Mouse (Mus musculus): ENCODE data around the gene Spata20. TPM values are rescaled to one million over a fixed set of nuclear protein-coding genes. Genes with fewer than 3 reads are reported as not detected.

The Spata20 gene
- total RNA-seq, 2 experiments from 2014 or later, result not detected

- intact Hi-C loops (cut with DNase I), result no loop called here
- DNase-seq, result no peak
- H3K27ac ChIP-seq, result no peak overlapping the region
- TF ChIP-seq CTCF (IDR thresholded peaks at IDR 0.05), result no peak
- no peak overlapping the region for H3K4me3 ChIP-seq
Measured at GRCm38 (mm10) chr11:94440421-94440820, 45.6 kb downstream of the Spata20 start.

GRCm38 (mm10) chr11:94429011-94429651 is 56.8 kb downstream of the Spata20 start:
- TF ChIP-seq CTCF (IDR thresholded peaks at IDR 0.05), result no peak
- H3K27ac ChIP-seq, result no peak overlapping the region

More at GRCm38 (mm10) chr11:94429011-94429651, 56.8 kb downstream of the Spata20 start:
- DNase-seq, result no peak
- no peak overlapping the region for H3K4me3 ChIP-seq
- intact Hi-C loops (cut with DNase I), result no loop called here

Other genes with a start within 250 kb of the Spata20 start
- 1 to 10 TPM; 6.9 to 8.3 TPM for gene Wfikkn2, start 240.2 kb downstream of the Spata20 start, total RNA-seq (2021)
- not detected for gene Gm21885, start 204.3 kb downstream of the Spata20 start, total RNA-seq (2021)
- 10 to 100 TPM; 41.1 to 48.6 TPM for gene Luc7l3, start 164.2 kb downstream of the Spata20 start, total RNA-seq (2021)
- 100 to 1,000 TPM; 203 to 264 TPM for gene Ankrd40, start 158.2 kb downstream of the Spata20 start, total RNA-seq (2021)
- gene Abcc3, start 93.2 kb downstream of the Spata20 start, total RNA-seq (2021), result under 1 TPM; 0.46 to 0.53 TPM
- gene Cacna1g, start 12.0 kb downstream of the Spata20 start, total RNA-seq (2021), result 1 to 10 TPM; 1.2 to 3.0 TPM
- under 1 TPM in 1 of 2 experiments, not detected in 1; 0.05 TPM for gene Epn3, start 13.8 kb upstream of the Spata20 start, total RNA-seq (2021)
- not detected for gene Mycbpap, start 35.6 kb upstream of the Spata20 start, total RNA-seq (2021)
- gene Rsad1, start 63.1 kb upstream of the Spata20 start, total RNA-seq (2021), result 1 to 10 TPM; 2.9 to 4.1 TPM
- gene Chad, start 78.9 kb upstream of the Spata20 start, total RNA-seq (2021), result 10 to 100 TPM in 1 of 2 experiments, 1 to 10 TPM in 1; 9.5 to 69.2 TPM
- gene Acsf2, start 115.7 kb upstream of the Spata20 start, total RNA-seq (2021), result 1 to 10 TPM; 1.6 to 3.6 TPM
- 10 to 100 TPM; 35.8 to 37.5 TPM for gene Lrrc59, start 143.6 kb upstream of the Spata20 start, total RNA-seq (2021)
- 10 to 100 TPM; 50.4 to 59.8 TPM for gene Mrpl27, start 167.6 kb upstream of the Spata20 start, total RNA-seq (2021)
- not detected for gene Eme1, start 167.8 kb upstream of the Spata20 start, total RNA-seq (2021)
- 1 to 10 TPM; 3.6 to 3.9 TPM for gene Xylt2, start 191.3 kb upstream of the Spata20 start, total RNA-seq (2021)
- not detected for gene Gm11541, start 218.3 kb upstream of the Spata20 start, total RNA-seq (2021)